Mouse (Mus musculus): Measurements from ENCODE around the gene Khnyn. TPM values are rescaled to one million over a fixed set of nuclear protein-coding genes. Genes with fewer than 3 reads are reported as not detected.

The Khnyn gene
- total RNA-seq (2021): 10 to 100 TPM; 11.4 to 12.2 TPM
- long read RNA-seq, transcript Khnyn-201 (8 exons, 3,898 nt): major isoform, 8 of 15 reads
- long read RNA-seq, partial matches to known transcripts: 3 of 15 reads
- long read RNA-seq, other reads (novel, unspliced or antisense): 4 of 15 reads

DNA sequence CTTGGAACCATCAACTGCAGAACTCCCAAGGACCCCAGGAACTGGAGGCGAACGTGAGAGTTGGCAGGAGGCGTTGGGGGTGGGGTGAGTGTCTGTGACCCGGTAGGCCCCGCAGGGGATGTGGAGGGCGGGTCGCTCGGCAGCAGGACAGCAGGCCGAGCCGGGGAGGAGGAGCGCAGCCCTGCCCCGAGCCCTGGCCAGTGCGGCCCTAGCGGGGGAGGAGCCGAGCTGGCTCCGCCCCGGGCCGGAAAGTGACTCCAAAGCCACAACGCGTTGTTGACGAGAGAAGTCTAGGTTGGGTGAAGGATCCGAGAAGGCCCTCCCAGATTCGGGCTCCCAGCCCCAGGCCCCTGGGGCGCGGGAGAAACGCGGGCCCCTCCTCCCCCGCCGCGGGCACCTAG, at the start of gene Khnyn:
Gene Khnyn, plus strand, starts transcription at position 235 of the 401 bp plus-strand sequence.
- peak; percentile 56 to 78 for DNase-seq (ENCODE audit: low spot score in 2 of 2)

DNA sequence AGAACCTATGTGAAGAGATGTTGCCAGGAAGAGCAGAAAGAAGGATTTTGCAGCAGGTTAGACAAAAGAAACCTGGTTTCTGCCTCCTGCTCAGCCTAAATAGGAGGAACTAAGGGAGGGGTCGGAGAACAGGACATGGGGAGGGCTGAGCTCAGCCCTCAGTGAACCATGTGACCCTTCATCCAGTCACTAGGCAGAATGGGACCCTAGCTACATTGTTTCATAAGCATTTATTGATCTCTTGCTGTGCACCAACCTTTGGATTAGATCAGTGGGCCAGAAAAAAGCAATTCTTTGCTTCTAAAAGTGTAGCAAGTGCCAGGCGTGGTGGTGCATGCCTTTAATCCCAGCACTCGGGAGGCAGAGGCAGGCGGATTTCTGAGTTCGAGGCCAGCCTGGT, 46.4 kb upstream of the Khnyn start:
- no peak for DNase-seq (ENCODE audit: low spot score in 2 of 2)

DNA sequence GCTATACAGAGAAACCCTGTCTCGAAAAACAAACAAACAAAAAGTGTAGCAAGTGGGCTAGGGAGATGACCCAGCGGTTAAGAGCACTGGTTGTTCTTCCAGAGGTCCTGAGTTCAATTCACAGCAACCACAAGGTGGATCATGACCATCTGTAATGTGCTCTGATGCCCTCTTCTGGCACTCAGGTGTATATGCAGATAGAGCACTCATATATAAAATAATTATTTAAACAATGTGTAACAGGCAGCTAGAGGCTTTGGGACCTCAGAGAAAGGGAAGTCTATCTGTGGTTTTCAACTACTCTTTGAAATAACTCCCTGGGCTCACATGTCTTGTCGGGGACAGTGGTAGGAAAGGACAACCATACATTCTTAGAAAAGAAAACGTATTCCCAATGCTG, 46.0 kb upstream of the Khnyn start:
- DNase-seq (ENCODE audit: low spot score in 2 of 2): no peak

DNA sequence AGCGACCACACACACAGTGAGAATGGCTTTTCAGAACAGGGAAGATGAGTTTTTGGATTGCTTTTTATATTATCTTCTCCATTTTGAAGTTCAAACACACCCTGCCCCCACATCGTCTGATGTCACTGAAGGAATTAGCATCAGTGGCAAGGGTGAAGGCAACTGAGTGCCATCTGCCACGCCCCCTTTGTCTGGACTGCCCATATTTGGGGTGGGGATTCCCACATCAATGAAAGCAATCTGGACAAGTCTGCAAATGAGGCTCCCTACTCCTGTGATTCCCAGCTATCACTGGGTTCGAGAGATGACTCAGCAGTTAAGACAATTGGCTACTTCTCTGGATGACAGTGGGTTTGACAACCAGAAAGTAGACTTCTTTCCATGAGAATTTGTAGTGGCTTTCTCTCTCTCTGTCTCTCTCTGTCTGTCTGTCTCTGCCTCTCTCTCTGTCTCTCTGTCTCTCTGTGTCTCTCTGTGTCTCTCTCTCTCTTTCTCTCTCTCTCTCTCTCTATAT, 43.8 kb upstream of the Khnyn start:
- DNase-seq (ENCODE audit: low spot score in 2 of 2): no peak

DNA sequence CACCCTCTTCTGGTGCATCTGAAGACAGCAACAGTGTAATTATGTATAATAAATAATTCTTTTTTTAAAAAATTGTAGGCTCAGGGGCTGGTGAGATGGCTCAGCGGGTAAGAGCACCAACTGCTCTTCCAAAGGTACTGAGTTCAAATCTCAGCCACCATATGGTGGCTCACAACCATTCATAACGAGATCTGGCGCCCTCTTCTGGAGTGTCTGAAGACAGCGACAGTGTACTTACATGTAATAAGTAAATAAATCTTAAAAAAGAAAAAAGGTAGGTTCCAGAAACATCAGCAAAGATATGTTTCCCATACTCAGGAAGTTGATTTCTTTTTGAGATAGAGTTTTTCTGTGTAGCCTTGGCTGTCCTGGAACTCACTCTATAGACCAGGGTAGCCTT, 42.0 kb upstream of the Khnyn start:
- no peak for DNase-seq (ENCODE audit: low spot score in 2 of 2)

DNA sequence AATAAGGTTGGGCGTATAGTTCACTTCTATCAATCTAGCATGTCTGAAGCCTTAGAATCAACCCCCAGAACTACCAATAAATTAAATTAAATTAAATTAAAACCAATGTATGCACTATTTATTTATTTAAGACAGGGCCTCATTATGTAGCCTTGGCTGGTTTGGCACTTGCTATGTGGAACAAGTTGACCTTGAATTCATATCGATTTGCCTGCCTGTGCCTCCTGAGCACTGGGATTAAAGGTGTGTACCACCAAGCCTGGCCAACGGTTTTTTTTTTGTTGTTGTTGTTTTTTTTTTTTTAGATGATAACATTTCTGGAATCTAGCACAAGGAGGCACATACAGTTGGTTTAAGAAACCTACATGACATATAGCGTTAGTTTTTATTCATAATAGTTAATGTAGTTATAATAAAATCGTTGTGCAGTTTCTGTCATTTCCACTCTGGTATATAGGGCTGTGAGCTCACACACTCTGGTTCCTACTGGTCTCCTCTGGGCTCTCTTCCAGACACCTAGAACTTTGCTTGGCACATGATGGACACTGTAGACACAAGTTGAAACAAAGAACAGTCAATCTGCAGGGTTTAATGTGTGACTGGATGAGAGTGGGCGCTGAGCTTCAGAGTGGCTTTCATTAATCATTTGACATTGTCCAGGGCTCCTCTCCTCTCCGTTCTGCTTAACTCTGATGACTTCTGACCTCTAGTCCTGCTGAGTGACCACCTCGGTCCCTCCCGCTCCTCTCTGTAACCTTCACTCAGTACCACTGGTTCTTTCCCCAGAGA, 39.0 kb upstream of the Khnyn start:
- DNase-seq (ENCODE audit: low spot score in 2 of 2): no peak

DNA sequence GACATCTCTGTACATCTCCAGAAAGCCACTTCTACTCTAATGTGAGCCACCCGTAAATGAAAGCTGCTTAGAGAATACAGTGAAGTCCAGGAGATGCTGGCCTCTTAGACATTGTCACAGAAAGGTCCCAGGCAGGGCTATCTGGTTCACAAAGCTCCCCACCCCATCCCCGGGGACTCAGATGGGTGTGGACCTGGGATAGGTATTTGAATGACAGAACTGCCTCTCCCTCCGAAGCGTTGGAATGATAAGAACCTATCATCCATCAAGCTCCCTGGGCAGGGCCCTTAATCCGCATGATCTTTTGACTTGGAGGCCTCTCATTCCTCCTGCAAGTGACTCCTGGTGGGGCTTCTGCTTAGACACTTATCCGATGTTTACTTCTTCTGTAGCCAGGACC, 33.9 kb upstream of the Khnyn start:
- no peak for DNase-seq (ENCODE audit: low spot score in 2 of 2)

DNA sequence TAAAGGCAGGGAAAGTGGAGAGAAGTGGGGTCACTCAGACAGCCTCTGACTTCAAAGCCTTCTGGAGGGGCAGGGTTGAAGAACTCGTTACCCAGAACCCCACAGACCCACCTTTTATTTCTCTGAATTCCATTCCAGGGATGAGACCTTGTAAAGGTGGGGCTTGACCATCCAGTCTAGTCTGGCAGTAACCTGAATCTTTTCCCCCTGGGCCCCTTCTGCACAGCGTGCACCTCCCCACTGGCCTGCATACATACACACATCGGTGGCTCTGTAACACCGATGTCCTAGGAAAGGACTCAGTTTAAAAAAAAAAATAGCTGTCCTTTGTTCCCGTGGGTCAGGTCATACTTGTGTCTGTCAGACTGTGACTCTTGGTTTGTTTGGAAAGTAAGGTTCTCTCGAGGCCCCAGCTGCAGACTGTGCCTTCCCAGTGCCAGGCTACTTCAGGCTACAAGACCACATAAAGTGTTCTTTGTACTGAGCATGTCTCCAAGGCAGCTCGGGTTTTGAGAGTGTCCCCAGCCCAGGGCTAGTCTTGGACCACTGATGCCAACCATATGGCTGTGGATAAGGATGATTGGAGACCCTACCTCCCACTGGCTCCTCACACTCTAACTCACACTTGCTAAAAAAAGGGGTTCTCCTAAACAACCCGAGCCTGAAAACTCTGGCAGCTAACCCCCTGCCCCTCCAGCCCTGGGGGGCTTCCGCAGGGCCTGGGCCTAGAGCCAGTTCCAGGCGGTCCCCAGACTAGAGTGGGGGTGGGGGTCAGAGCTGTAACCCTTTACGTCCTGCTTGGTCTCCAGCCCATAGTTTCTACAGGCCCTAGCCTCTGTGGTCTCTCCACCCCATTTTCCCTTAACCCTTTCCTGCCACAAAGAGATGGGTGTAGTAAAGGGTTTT, 31.8 kb upstream of the Khnyn start:
- no peak for DNase-seq (ENCODE audit: low spot score in 2 of 2)

DNA sequence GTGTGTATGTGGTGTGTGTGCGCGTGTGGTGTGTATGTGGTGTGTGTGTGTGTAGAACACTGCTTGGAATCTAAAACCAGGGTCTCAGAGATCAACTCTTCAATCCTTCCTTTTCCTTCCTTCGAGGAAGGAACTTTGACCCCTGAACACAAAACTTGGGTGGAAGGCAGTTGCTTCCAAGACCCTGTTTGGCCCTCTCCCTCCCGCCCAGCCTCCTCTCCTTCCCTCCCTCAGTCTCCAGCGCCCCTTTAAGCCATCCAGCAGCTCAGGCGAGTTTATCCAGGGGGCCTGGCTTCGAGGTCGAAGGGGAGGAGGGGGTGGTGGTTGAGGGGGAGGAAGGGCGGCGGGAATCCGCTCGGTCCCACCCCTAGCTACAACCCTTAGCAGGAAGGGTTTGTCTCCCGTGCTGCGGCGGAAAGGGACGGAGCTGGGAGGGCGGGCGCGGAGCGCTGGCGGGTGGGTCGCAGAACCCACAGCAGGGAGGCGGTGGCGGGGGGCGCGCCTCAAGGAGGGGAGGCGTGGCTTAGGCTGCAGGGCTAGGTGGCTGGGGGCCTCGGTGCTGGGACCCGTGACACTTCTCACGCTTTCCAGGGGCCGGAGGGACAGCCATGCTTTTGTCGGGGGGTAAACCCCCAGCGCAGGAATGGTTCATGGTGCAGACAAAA, 31.0 kb upstream of the Khnyn start, which contains the start of gene Nynrin:
Gene Nynrin, plus strand, starts transcription at position 390 of the 665 bp plus-strand sequence.
- DNase-seq (ENCODE audit: low spot score in 2 of 2): no peak

DNA sequence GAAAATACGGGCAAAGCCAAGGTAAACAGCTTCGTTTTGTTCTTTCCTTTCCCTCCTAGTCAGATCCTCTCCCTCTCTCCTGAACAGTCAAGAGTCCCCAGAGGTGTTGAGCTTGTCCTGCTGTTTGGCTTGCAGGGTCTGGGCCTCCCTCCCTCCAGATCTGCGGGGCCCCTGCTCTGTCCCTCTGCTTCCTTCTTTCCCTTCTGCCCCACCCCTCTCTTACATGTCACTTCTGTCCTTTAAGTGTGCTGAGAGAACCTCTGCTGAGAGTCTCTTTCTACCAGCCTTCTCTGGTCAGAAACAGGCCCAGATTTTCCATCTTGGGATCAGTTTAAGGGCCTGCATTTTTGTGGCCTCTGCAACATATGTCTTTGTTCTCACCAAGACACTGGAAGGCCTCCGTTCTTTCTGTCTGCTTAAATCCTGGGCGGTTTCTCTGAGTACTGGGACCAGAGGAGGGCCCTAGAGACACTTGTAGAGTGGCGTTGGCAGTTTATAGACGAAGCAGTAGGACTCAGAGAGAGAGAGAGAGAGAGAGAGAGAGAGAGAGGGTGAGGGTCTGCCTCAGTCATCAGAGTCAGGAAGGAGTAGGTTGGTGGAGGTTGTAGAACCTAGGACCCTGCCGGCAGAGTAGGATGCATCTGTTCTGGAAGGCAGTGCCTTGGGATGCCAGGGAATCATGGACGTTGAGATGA, 30.2 kb upstream of the Khnyn start:
- no peak for DNase-seq (ENCODE audit: low spot score in 2 of 2)

DNA sequence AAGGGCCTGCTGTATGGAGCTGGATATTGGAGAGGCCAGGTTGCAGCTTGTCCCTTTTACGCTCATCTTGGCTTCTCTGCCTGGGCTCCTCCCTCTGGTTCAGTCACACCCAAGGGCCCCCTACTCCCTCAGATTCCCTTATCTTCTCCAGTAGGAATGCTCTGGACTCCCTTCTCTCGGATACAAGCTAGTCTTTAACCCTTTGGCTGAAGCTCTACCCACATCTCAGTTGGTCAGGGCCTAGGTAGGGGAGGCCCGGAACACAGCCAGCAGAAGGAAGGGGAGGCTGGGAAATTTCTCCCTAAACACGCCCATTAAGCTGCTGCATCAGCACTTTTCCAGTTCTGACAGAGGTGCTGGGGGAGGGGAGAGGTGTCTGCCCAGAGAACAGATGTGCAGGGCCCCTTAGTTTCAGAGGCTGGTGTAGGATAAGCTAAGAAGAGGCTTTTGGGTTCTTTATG, 29.6 kb upstream of the Khnyn start:
- no peak for DNase-seq (ENCODE audit: low spot score in 2 of 2)

DNA sequence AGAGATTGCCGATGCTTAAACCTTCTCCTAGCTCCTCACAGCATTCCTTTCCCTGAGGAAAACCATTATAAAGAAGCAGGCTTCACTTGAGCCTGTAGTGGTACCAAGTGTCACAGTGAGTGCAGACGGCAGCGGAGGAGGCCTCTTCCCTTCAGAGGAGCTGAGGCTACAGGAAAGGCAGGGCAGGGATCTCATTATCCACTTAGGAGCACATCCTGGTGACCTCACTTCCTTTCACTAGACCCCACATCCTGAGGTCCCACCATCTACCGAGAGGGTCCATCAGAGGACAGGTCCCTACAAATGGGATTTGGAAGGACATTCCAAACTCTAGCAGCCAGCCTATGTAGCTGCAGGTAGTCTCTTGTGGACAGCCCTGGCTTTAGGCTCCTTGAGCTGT, 27.2 kb upstream of the Khnyn start:
- DNase-seq (ENCODE audit: low spot score in 2 of 2): no peak

DNA sequence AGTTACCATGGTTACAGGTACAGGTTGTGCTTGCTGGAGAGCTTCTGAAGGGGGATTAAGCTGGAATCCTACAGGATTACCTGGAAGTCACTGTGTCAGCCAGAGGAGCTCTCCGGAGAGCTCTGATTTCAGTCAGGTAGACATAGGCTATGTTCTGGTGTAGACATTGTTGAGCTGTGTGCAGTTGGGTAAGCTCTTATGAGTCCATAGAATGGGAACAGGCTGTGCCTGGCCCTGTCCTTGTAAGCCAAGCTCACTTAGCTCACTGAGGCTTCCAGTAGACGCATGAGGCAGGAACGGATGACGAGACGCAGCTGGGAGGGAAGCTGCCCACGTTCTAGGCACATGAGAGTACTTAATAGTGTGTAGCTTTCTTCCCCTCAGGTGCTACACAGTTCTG, 22.6 kb upstream of the Khnyn start:
- DNase-seq (ENCODE audit: low spot score in 2 of 2): no peak

DNA sequence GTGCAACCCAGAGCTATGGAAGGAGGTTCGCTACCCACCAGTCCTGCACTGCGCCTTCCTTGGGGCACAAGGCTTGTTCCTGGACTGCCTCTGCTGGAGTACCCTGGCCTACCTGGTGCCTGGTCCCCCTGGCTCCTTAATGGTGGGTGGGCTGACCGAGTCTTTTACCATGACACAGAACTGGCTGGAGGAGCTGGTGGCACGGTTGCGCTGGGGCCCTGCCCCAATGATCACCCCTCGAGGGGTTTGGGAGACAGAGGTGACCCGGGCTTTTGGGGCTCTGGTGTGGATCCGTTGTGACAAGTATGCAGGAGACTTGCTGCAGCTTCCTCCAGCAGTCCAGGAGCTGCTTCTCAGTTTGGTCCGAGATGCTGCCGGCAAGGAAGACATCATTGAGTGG, 21.8 kb upstream of the Khnyn start:
- DNase-seq (ENCODE audit: low spot score in 2 of 2): no peak

DNA sequence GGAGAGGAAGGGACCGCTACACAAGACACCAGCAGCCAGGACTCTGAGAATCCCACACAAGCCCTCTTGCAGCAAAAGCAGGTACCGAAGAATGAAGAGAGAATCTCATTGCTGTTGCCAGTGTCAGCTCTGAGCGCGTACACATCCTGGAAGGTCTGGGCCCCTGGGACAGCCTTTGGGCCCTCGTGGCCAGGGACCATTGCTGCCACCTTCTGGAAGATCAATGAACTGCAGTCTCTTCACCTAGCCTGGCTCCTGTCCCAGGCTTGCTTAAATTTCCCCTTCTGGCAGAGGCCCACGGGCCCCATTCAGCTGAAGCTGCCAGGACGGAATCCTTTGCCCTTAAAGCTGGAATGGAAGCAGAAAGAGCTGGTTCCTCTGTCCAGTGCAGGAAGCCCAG, 21.0 kb upstream of the Khnyn start:
- peak in 1 of 2 experiments; percentile 64 for DNase-seq (ENCODE audit: low spot score in 2 of 2)

DNA sequence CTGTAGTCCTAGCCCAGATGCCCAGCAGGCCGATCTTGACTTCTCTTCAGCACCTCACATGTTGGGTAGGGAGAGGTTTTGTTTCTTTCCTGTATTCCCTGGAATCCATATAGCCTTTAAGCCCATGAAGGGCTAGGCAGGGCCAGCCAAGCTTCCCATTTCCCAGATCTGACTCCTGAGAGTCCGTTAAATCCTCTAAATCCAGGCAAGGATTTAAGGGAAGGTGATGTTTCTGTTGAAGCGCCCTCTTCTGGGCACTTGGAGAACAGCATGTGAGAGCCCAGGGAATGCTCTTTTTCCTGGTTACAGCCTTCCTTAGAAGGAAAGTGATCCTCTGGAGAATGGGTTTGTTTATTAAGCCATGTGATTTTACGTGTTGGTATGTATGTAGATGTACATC, 17.8 kb upstream of the Khnyn start:
- DNase-seq (ENCODE audit: low spot score in 2 of 2): peak in 1 of 2 experiments; percentile 69

DNA sequence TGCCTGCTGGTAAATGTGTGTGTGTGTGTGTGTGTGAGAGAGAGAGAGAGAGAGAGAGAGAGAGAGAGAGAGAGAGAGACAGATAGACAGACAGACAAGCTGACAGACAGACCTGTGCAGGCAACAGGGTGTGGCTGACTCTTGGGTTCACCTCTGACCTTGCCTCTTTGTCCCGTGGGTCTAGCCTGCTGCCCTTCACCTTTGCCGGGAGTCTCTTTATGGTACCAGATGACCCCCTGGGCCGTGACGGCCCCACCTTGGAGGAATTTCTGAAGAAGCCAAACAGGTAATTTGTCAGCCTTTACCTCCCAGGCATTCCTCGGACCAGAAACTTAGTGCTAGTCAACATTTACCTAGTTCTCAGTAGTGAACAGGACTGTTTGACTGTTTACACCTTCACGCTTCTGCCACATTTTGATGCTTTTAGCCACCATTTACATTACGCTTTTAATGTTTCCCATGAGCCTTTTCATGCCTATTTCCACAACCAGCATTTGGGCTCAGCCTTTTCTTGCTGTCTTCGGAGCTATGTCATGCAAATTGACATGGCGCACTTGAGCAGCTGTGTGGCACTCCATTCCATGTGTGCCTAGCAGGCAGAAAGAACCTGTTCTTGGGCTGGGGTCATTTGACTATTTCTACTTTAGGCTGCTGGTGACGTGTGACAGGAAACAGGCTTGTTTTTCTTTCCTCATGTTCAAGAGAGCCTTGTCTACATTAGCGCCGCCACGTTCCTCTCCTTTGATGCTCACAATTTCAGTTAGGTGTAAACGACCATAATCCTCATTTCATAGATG, 16.3 kb upstream of the Khnyn start:
- no peak for DNase-seq (ENCODE audit: low spot score in 2 of 2)

DNA sequence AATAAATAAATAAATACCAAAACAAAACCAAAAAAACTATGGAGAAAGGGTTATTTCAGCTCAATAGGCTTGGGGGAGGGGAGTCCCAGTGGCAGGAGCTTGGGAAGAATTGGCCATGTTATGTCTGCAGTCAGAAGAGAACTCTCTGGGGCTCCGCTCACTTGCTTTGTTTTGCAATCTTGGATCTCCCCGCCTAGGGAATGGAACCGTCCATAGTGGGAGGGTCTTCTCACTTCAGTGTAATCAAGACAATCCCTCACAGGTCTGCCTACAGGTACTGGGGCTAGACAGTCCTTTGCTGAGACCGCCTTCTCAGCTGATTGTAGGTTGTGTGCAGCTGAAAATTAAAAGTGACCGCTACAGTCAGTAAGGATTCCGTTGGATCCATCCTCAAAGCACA, 15.2 kb upstream of the Khnyn start:
- DNase-seq (ENCODE audit: low spot score in 2 of 2): no peak

DNA sequence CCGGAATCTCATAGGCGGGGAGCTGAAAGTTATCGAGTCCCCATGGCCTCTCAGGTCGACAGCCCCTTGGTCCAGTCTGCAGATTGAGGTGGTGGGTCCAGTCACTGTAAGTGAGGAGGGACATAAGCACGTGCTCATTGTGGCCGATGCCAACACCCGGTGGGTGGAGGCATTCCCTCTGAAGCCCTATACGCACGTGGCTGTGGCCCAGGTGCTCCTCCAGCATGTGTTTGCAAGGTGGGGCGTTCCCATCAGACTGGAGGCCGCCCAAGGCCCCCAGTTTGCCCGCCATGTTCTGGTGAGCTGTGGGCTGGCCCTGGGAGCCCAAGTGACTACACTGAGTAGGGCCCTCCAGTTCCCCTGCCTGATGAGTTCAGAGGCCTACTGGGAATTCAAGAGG, 12.7 kb upstream of the Khnyn start:
- DNase-seq (ENCODE audit: low spot score in 2 of 2): no peak

DNA sequence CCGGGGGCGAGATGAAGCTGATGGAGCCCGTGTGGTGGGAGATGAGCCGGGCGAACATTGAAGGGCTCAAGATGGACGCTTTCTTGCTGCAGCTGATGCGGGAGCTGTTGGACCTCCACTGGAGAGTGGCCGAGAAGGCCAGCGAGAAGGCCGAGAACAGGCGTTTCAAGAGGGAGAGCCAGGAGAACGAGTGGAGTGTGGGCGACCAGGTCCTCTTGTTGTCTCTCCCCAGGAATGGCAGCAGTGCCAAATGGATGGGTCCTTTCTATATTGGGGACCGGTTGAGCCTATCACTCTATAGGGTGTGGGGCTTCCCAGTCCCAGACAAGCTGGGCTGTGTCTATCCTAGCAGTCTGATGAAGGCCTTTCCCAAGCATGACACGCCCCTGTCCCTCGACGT, 12.2 kb upstream of the Khnyn start:
- DNase-seq (ENCODE audit: low spot score in 2 of 2): no peak
